Mouse (Mus musculus) stomach, embryonic 15.5 days (tissue): ENCODE results near the gene Vmn1r22. TPM values are rescaled to one million over a fixed set of nuclear protein-coding genes. Genes with fewer than 3 reads are reported as not detected.
"Not testable (repeated sequence)": the region's sequence is repeated elsewhere in the genome, so short reads cannot be mapped to it uniquely, and the experiment has no call there.

Experiments
- ATAC-seq: fragments of 200-750 bp; cut with Nextera tagmentation; 2 replicates; pipeline ENCODE4 v1.8.0; 2017; ENCODE audit warnings: low read depth, moderate number of reproducible peaks, moderate TSS enrichment; ENCODE audit not compliant: insufficient read depth, low FRiP score
- H3K27ac ChIP-seq: fragments of 300-500 bp; sonication (generic); 2 replicates; pipeline ENCODE4 v1.5.1; 2015; ENCODE audit warnings: mild to moderate bottlenecking, inconsistent platforms
- H3K27me3 ChIP-seq: fragments of 300-500 bp; sonication (generic); replicated peaks from 2 replicates; pipeline ENCODE4 v1.6.1; 2015; ENCODE audit warnings: inconsistent platforms
- H3K36me3 ChIP-seq: fragments of 300-500 bp; sonication (generic); 2 replicates; pipeline ENCODE4 v1.6.1; 2015; ENCODE audit warnings: inconsistent platforms
- H3K4me1 ChIP-seq: fragments of 300-500 bp; sonication (generic); 2 replicates; pipeline ENCODE4 v1.6.1; 2015; ENCODE audit warnings: inconsistent platforms
- H3K4me2 ChIP-seq: fragments of 300-500 bp; sonication (generic); 2 replicates; pipeline ENCODE4 v1.6.1; 2015; ENCODE audit warnings: mild to moderate bottlenecking, inconsistent platforms
- H3K4me3 ChIP-seq: fragments of 300-500 bp; sonication (generic); replicated peaks from 2 replicates; pipeline ENCODE4 v1.5.1; 2015; ENCODE audit warnings: inconsistent platforms
- H3K9ac ChIP-seq: fragments of 300-500 bp; sonication (generic); 2 replicates; pipeline ENCODE4 v1.6.1; 2015; ENCODE audit warnings: inconsistent platforms
- H3K9me3 ChIP-seq: fragments of 300-500 bp; sonication (generic); 2 replicates; pipeline ENCODE4 v1.6.1; 2016; ENCODE audit warnings: inconsistent platforms
- WGBS: fragments of 180-500 bp; shearing (Covaris S2); methylation state at CpG from one replicate; pipeline ENCODE4 v1.1.7; 2015; 5-methylcytosine and 5-hydroxymethylcytosine counted together
- polyA plus RNA-seq: library from polyadenylated mRNA; unstranded; fragments of >200 nt; fragmentation: Nextera tagmentation; extraction: Ambion mirVana; gene quantifications from 2 replicates; pipeline ENCODE4 v1.2.1, GENCODE M21; 2015

Vmn1r22 gene
- polyA plus RNA-seq = not detected in 2 replicates

DNA sequence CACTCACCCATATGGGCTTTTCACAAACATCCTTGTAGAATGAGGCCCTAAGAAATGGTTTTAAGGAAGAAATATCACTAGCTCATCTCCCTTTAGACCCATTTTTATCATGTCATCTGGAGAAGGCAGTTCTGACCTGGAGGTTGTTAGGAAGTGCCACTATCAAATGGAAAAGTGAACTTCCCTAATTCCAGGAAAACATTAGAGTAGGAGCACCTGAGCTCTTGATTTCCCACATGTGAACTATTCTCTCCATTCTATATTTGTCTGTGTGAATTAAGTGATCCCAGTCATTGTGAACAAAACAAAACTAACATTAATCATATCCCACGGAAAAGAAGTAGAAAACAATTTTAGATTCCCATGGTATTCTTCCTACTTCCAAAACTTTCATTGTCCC lies at the start of gene Vmn1r22:
Gene Vmn1r22 (minus strand): TSS at position 101 of the 400 bp plus-strand sequence.
- no peak for ATAC-seq
- Histone ChIP-seq H3K27me3 (no peaks in the 10 kb centered on the region), H3K9me3 (no peaks in the 10 kb centered on the region), H3K36me3 (no peaks in the 10 kb centered on the region), H3K4me2 (no peak within 1 kb of the TSS), H3K9ac (no peak within 1 kb of the TSS), H3K27ac (no peak within 1 kb of the TSS), H3K4me1 (no peaks in the 10 kb centered on the region), H3K4me3 (no peak within 1 kb of the TSS)
- 72% methylated on average over 1 of the region's 1 CpGs for WGBS

GRCm38 (mm10) chr6:57926738-57927137 lies 18.9 kb upstream of the Vmn1r22 start, which contains the start of gene Vmn1r23:
Gene Vmn1r23 (minus strand): TSS chr6:57926838.
- no peak within 1 kb of the TSS for H3K27ac ChIP-seq
- no peak within 1 kb of the TSS for H3K4me3 ChIP-seq
- H3K4me2 ChIP-seq = no peak within 1 kb of the TSS
- no peaks in the 10 kb centered on the region for H3K36me3 ChIP-seq
- H3K9me3 ChIP-seq = no peaks in the 10 kb centered on the region
- no peak within 1 kb of the TSS for H3K9ac ChIP-seq
- ATAC-seq = no peak
- H3K27me3 ChIP-seq = no peaks in the 10 kb centered on the region
- WGBS = 89% methylated on average over 1 of the region's 1 CpGs
- H3K4me1 ChIP-seq = no peaks in the 10 kb centered on the region

GRCm38 (mm10) chr6:57859043-57860042 lies 48.5 kb downstream of the Vmn1r22 start:
- no peaks in the 10 kb centered on the region for H3K27me3 ChIP-seq
- no peak overlapping the region for H3K9ac ChIP-seq
- H3K9me3 ChIP-seq = no peaks in the 10 kb centered on the region
- WGBS = 48% methylated on average over 6 of the region's 6 CpGs
- ATAC-seq = peak; percentile 72
- H3K4me2 ChIP-seq = peak overlapping the region; percentile 35; the same call in 1 of the 2 replicates
- H3K4me1 ChIP-seq = no peaks in the 10 kb centered on the region
- no peak overlapping the region for H3K4me3 ChIP-seq
- no peaks in the 10 kb centered on the region for H3K36me3 ChIP-seq
- no peak overlapping the region for H3K27ac ChIP-seq

- not testable (repeated sequence) for H3K36me3 ChIP-seq, H3K4me3 ChIP-seq, H3K27me3 ChIP-seq, H3K4me1 ChIP-seq, H3K4me2 ChIP-seq, H3K9ac ChIP-seq, H3K9me3 ChIP-seq, ATAC-seq, H3K27ac ChIP-seq
- WGBS = 93% methylated on average over 5 of the region's 5 CpGs
Observed at GRCm38 (mm10) chr6:57851177-57851576, 56.7 kb downstream of the Vmn1r22 start.

DNA sequence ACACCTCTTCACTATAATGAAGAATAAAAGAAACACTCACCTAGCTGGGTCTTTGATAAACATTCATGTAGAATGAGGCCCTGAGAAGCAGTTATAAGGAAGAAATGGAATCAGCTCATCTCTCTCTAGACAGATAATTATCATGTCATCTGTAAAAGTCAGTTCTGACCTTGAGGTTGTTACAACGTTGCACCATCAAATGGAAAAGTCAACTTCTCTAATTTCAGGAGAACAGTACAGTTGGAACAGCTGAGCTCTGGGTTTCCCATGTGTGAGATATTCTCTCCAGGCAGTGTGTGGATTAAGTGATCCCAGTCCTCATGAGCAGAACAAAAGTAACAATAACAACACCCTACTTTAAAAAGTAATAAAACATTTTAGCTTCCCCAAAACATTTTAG lies 57.5 kb downstream of the Vmn1r22 start, which contains the start of gene Vmn1r21:
Gene Vmn1r21 (minus strand): TSS at position 58 of the 400 bp plus-strand sequence.
- Histone ChIP-seq H3K9ac (no peak within 1 kb of the TSS), H3K27me3 (no peaks in the 10 kb centered on the region), H3K36me3 (no peaks in the 10 kb centered on the region), H3K27ac (no peak within 1 kb of the TSS), H3K4me3 (no peak within 1 kb of the TSS), H3K9me3 (no peaks in the 10 kb centered on the region), H3K4me1 (no peaks in the 10 kb centered on the region), H3K4me2 (no peak within 1 kb of the TSS)
- WGBS = 61% methylated on average over 1 of the region's 1 CpGs
- no peak for ATAC-seq

Other genes starting within 250 kb of the Vmn1r22 start
- gene Pyurf, start 215.9 kb downstream of the Vmn1r22 start, polyA plus RNA-seq = 18.1 and 18.2 TPM in 2 replicates
- gene Lancl2, start 205.5 kb downstream of the Vmn1r22 start, polyA plus RNA-seq = 19.5 and 21.6 TPM in 2 replicates
- 45.4 and 46.2 TPM in 2 replicates for gene Vopp1, start 82.9 kb downstream of the Vmn1r22 start, polyA plus RNA-seq
- gene Vmn1r21, start 57.7 kb downstream of the Vmn1r22 start, polyA plus RNA-seq = not detected in 2 replicates
- not detected in 2 replicates for gene Vmn1r23, start 18.8 kb upstream of the Vmn1r22 start, polyA plus RNA-seq
- gene Vmn1r24, start 53.5 kb upstream of the Vmn1r22 start, polyA plus RNA-seq = not detected in 2 replicates
- gene Vmn1r25, start 72.8 kb upstream of the Vmn1r22 start, polyA plus RNA-seq = not detected in 2 replicates
- gene Vmn1r26, start 107.1 kb upstream of the Vmn1r22 start, polyA plus RNA-seq = not detected in 2 replicates